Mouse (Mus musculus) liver, adult 2 months (tissue): Measurements from ENCODE around the gene Olfr560.

Source experiments
- CTCF ChIP-seq: fragments of 200-500 bp; IDR thresholded peaks from 2 replicates; pipeline ENCODE4 v1.5.1; 2011; ENCODE audit warnings: low read depth, low read length, control low read depth
- POLR2A ChIP-seq: fragments of 200-500 bp; IDR thresholded peaks from 2 replicates; pipeline ENCODE4 v1.6.1; 2011; ENCODE audit warnings: low read length, control low read depth; ENCODE audit not compliant: insufficient read depth; ENCODE audit errors: extremely low read depth

DNA sequence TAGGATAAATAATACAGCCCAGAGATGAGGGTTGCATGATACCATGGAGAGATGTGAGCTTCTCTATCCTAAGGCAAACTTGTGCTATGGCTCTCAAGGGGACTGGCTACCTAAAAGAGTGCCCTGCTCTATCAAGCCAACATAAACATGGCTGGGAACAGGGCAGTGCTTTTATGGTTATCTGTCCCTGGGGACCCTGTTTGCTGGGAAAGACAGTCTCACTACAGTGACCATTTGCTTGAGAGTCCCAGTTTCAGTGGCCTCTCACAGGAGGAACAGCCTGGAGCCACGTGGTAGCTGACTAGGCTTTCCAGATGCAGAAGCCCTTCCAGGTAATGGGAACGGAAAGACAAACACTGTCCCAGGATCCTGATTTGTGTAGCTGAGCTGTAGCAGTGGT, 21.5 kb downstream of the Olfr560 start:
- TF ChIP-seq CTCF (no peak), POLR2A (no peak)
